Mouse (Mus musculus): ENCODE measurements at regions not wholly inside any gene's neighbourhood (a gene's known extent, or its start where the extent isn't known, plus 50 kb on each side); places are given as distances from the start of the nearest gene placed in this dataset.

- peak in 1 of 2 experiments; percentile 7 for DNase-seq (ENCODE audit: extremely low spot score in 1 of 2, low spot score in 1 of 2)
Observed at GRCm38 (mm10) chrX:150709416-150709815, 52.0 kb upstream of the Tro start.

Measured in layer of hippocampus, postnatal 25 days (tissue).